In genomic region chr12:41416635-41417034, GRCm38 (mm10) we compare ENCODE assay signal across 21 mouse cellular contexts.
DNase-seq lines count a peak whose midpoint lies in the region; ATAC-seq and TF ChIP-seq lines count a peak whose summit lies in the region.
"Had no signal": no experiment of that assay in that cellular context is flagged by ENCODE, and none has a peak within 500 bp of the region (broad histone marks: within the 10 kb centered on the region; RNA-seq: fewer than 3 reads in every experiment).

No protein-coding gene starts in this region.

- H3K4me2 ChIP-seq in lung, embryonic 14.5 days: peak overlapping the region; percentile 27; the same call in 1 of the 2 replicates
- H3K4me2 ChIP-seq in liver, embryonic 13.5 days: no peak overlapping the region
- H3K4me2 ChIP-seq in liver, embryonic 16.5 days (ENCODE audit: low read depth, low read length): no peak overlapping the region
- no peak overlapping the region for H3K4me2 ChIP-seq in stomach, embryonic 14.5 days (replicated peaks; ENCODE audit: low read depth, low read length)
- H3K4me2 ChIP-seq: embryonic facial prominence, embryonic 12.5 days; forebrain, embryonic 12.5 days; heart, embryonic 12.5 days had no signal

- ATAC-seq in lung, embryonic 14.5 days (ENCODE audit: insufficient read depth): peak; percentile 50
- ATAC-seq in liver, embryonic 13.5 days (ENCODE audit: low read depth): peak; percentile 39; the same call in 1 of the 2 replicates
- ATAC-seq in liver, embryonic 16.5 days (ENCODE audit: low read depth): peak; percentile 28; the same call in 1 of the 2 replicates
- ATAC-seq in stomach, embryonic 14.5 days (ENCODE audit: insufficient number of reproducible peaks, insufficient read depth, low FRiP score, low read depth): peak; percentile 57; the same call in 1 of the 2 replicates
- ATAC-seq: activated CD4-positive, CD25-positive, alpha-beta regulatory T cell, adult 4 months; forebrain, embryonic 16.5 days; Patski had no signal

- H3K36me3 ChIP-seq in lung, embryonic 14.5 days (ENCODE audit: insufficient read depth): no peaks in the 10 kb centered on the region
- H3K36me3 ChIP-seq in liver, embryonic 13.5 days: no peaks in the 10 kb centered on the region
- no peaks in the 10 kb centered on the region for H3K36me3 ChIP-seq in liver, embryonic 16.5 days (ENCODE audit: control insufficient read depth, insufficient read depth)
- H3K36me3 ChIP-seq in stomach, embryonic 14.5 days (ENCODE audit: control insufficient read depth, insufficient read depth, low read length): no peaks in the 10 kb centered on the region
- H3K36me3 ChIP-seq: embryonic facial prominence, embryonic 12.5 days; forebrain, embryonic 12.5 days; heart, embryonic 12.5 days; hindbrain, embryonic 10.5 days had no signal

- no peak overlapping the region for H3K9ac ChIP-seq in lung, embryonic 14.5 days
- H3K9ac ChIP-seq in liver, embryonic 13.5 days: no peak overlapping the region
- H3K9ac ChIP-seq in liver, embryonic 16.5 days (ENCODE audit: low read depth, low read length): no peak overlapping the region
- H3K9ac ChIP-seq in stomach, embryonic 14.5 days (replicated peaks; ENCODE audit: low read depth, low read length): no peak overlapping the region
- H3K9ac ChIP-seq: embryonic facial prominence, embryonic 12.5 days; forebrain, embryonic 12.5 days; heart, embryonic 12.5 days had no signal

- H3K27ac ChIP-seq in lung, embryonic 14.5 days (ENCODE audit: low read depth): peak overlapping the region; percentile 81
- no peak overlapping the region for H3K27ac ChIP-seq in liver, embryonic 13.5 days
- 0 out of 2 replicates have a peak overlapping the region, but pooled peaks have one; percentile 7 for H3K27ac ChIP-seq in liver, embryonic 16.5 days (ENCODE audit: low read length)
- H3K27ac ChIP-seq in stomach, embryonic 14.5 days (ENCODE audit: low read length): peak overlapping the region; percentile 75; the same call in 1 of the 2 replicates
- H3K27ac ChIP-seq: embryonic facial prominence, embryonic 12.5 days; forebrain, embryonic 12.5 days; hindbrain, embryonic 10.5 days had no signal

- no peaks in the 10 kb centered on the region for H3K9me3 ChIP-seq in lung, embryonic 14.5 days (ENCODE audit: low read depth, low read length)
- no peaks in the 10 kb centered on the region for H3K9me3 ChIP-seq in liver, embryonic 13.5 days (replicated peaks)
- H3K9me3 ChIP-seq in liver, embryonic 16.5 days (replicated peaks; ENCODE audit: control insufficient read depth, low read length): no peaks in the 10 kb centered on the region
- H3K9me3 ChIP-seq in stomach, embryonic 14.5 days (ENCODE audit: control insufficient read depth, low read depth, low read length): no peaks in the 10 kb centered on the region
- H3K9me3 ChIP-seq: embryonic facial prominence, embryonic 12.5 days; forebrain, embryonic 12.5 days; heart, embryonic 12.5 days; hindbrain, embryonic 10.5 days had no signal

- no peak for DNase-seq in lung, embryonic 14.5 days
- no peak for DNase-seq in lung, postnatal 10 days
- no peak for DNase-seq in liver, embryonic 13.5 days
- DNase-seq in frontal cortex, postnatal 36 days (ENCODE audit: low spot score in 2 of 2): no peak
- no peak for DNase-seq in kidney, postnatal 10 days
- DNase-seq in layer of hippocampus, adult 8-10 months (ENCODE audit: low spot score in 2 of 2): no peak
- DNase-seq: adrenal gland, postnatal 14 days; cerebellum, adult 11-12 months; cerebellum, adult 9-10 months; cerebellum, postnatal 25 days; gastrocnemius, postnatal 25 days had no signal

- no peak for TF ChIP-seq CTCF in lung, embryonic 14.5 days (IDR thresholded peaks at IDR 0.05; ENCODE audit: low read depth)

- H3K4me1 ChIP-seq in lung, embryonic 14.5 days (ENCODE audit: insufficient read depth): 0 out of 2 replicates have a peak, but pooled peaks cover 4% of the 10 kb centered on the region
- H3K4me1 ChIP-seq in liver, embryonic 13.5 days (replicated peaks): no peaks in the 10 kb centered on the region
- no peaks in the 10 kb centered on the region for H3K4me1 ChIP-seq in liver, embryonic 16.5 days (ENCODE audit: control insufficient read depth, low read depth, low read length)
- 0 out of 2 replicates have a peak, but pooled peaks cover 9% of the 10 kb centered on the region for H3K4me1 ChIP-seq in stomach, embryonic 14.5 days (ENCODE audit: control insufficient read depth, insufficient read depth, low read length)
- H3K4me1 ChIP-seq: embryonic facial prominence, embryonic 12.5 days; forebrain, embryonic 12.5 days; heart, embryonic 12.5 days; hindbrain, embryonic 10.5 days had no signal

- H3K4me3 ChIP-seq in lung, embryonic 14.5 days (ENCODE audit: low read depth, low read length): no peak overlapping the region
- H3K4me3 ChIP-seq in liver, embryonic 13.5 days (replicated peaks): no peak overlapping the region
- H3K4me3 ChIP-seq in liver, embryonic 16.5 days (ENCODE audit: low read depth, low read length): no peak overlapping the region
- no peak overlapping the region for H3K4me3 ChIP-seq in stomach, embryonic 14.5 days (ENCODE audit: low read depth, low read length)
- H3K4me3 ChIP-seq: embryonic facial prominence, embryonic 12.5 days; forebrain, embryonic 12.5 days; heart, embryonic 12.5 days; hindbrain, embryonic 10.5 days had no signal

- no peaks in the 10 kb centered on the region for H3K27me3 ChIP-seq in lung, embryonic 14.5 days (ENCODE audit: insufficient read depth, low read length)
- H3K27me3 ChIP-seq in liver, embryonic 13.5 days: no peaks in the 10 kb centered on the region
- no peaks in the 10 kb centered on the region for H3K27me3 ChIP-seq in liver, embryonic 16.5 days (ENCODE audit: control insufficient read depth, insufficient read depth, low read depth, low read length)
- H3K27me3 ChIP-seq in stomach, embryonic 14.5 days (ENCODE audit: control insufficient read depth, insufficient read depth, low read length): no peaks in the 10 kb centered on the region
- H3K27me3 ChIP-seq: CH12.LX; embryonic facial prominence, embryonic 12.5 days; forebrain, embryonic 12.5 days; heart, embryonic 12.5 days; Patski had no signal
